Mouse (Mus musculus): ENCODE data around the gene Epn1.

GRCm38 (mm10) chr7:5074984-5075383 lies 5.1 kb upstream of the Epn1 start:
- no peak for TF ChIP-seq CTCF (conservative IDR thresholded peaks at IDR 0.05; ENCODE audit: low read length)
- TF ChIP-seq POU5F1 (IDR thresholded peaks at IDR 0.05; ENCODE audit: borderline replicate concordance, low read length): no peak
- TF ChIP-seq NANOG (IDR thresholded peaks at IDR 0.05; ENCODE audit: borderline replicate concordance, low read length): no peak

Data from E14TG2a.4 (cell line).